Mouse (Mus musculus) thymus, adult 2 months (tissue): ENCODE results near the gene Ociad1. TPM values are rescaled to one million over a fixed set of nuclear protein-coding genes. Genes with fewer than 3 reads are reported as not detected.
"Not testable (repeated sequence)": the region's sequence is repeated elsewhere in the genome, so short reads cannot be mapped to it uniquely, and the experiment has no call there.

Source experiments
- DNase-seq: peaks from one replicate; pipeline ENCODE4 v3.0.0; 2021
- H3K27ac ChIP-seq: fragments of 200-500 bp; 2 replicates; pipeline ENCODE4 v1.5.1; 2012; ENCODE audit warnings: low read length, control low read depth; ENCODE audit not compliant: control insufficient read depth, insufficient read depth
- H3K27me3 ChIP-seq: fragments of 200-500 bp; 2 replicates; pipeline ENCODE4 v1.6.1; 2012; ENCODE audit warnings: mild to moderate bottlenecking, low read length, moderate library complexity, mixed read lengths; ENCODE audit not compliant: control insufficient read depth, insufficient read depth
- H3K36me3 ChIP-seq: fragments of 200-500 bp; 2 replicates; pipeline ENCODE4 v1.6.1; 2012; ENCODE audit warnings: mild to moderate bottlenecking, low read length, moderate library complexity; ENCODE audit not compliant: control insufficient read depth, insufficient read depth
- H3K4me1 ChIP-seq: fragments of 200-500 bp; replicated peaks from 2 replicates; pipeline ENCODE4 v1.6.1; 2012; ENCODE audit warnings: low read length; ENCODE audit not compliant: control insufficient read depth, insufficient read depth
- H3K4me3 ChIP-seq: fragments of 200-500 bp; 2 replicates; pipeline ENCODE4 v1.5.1; 2012; ENCODE audit warnings: mild to moderate bottlenecking, low read length, control low read depth, moderate library complexity; ENCODE audit not compliant: control insufficient read depth, insufficient read depth
- CTCF ChIP-seq: fragments of 200-500 bp; IDR thresholded peaks from 2 replicates; pipeline ENCODE4 v1.5.1; 2012; ENCODE audit warnings: mild to moderate bottlenecking, control low read depth, low read length, moderate library complexity, borderline replicate concordance; ENCODE audit not compliant: control insufficient read depth, poor library complexity, insufficient read depth; ENCODE audit errors: extremely low read depth
- POLR2A ChIP-seq: fragments of 200-500 bp; IDR thresholded peaks from 2 replicates; pipeline ENCODE4 v1.6.1; 2012; ENCODE audit warnings: mild to moderate bottlenecking, low read length, control low read depth, moderate library complexity; ENCODE audit not compliant: control insufficient read depth, poor library complexity, insufficient read depth; ENCODE audit errors: extremely low read depth
- WGBS: fragments of 180-500 bp; shearing (Covaris S2); methylation state at CpG from one replicate; pipeline ENCODE4 v1.1.7; 2018; 5-methylcytosine and 5-hydroxymethylcytosine counted together
- polyA plus RNA-seq: library from polyadenylated mRNA; depleted of rRNA; stranded (reverse); fragments of >200 nt; gene quantifications from 2 replicates; pipeline ENCODE4 v1.2.3, GENCODE M21; 2012

Gene Ociad1
- polyA plus RNA-seq, 1 experiment: 73.3 TPM

DNA sequence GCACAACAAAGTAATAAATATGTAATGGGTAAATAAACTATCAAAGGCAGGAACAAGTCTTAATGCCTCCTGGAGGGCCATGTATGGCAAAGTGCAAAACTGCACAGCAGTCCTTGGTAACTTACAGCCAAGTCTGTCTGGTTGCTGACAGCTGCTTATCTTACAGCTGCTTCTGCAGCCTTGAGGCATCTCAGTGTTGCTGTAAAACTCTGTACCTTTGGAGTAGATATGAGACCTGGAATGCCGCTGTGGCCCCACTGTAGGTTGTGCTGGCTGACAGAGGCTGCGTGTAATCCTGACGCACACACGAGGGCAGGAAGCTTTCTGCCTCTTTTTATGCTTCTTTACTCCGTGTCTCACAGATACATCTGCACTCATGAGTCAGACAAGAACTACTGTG, 18.9 kb downstream of the Ociad1 start:
- WGBS: 96% methylated on average over 5 of the region's 5 CpGs
- no peak for DNase-seq
- no peak for TF ChIP-seq POLR2A
- no peak for TF ChIP-seq CTCF
- Histone ChIP-seq H3K27me3 (no peaks in the 10 kb centered on the region), H3K4me1 (no peaks in the 10 kb centered on the region), H3K27ac (no peak overlapping the region), H3K4me3 (no peak overlapping the region), H3K36me3 (peaks cover 96% of the 10 kb centered on the region)

DNA sequence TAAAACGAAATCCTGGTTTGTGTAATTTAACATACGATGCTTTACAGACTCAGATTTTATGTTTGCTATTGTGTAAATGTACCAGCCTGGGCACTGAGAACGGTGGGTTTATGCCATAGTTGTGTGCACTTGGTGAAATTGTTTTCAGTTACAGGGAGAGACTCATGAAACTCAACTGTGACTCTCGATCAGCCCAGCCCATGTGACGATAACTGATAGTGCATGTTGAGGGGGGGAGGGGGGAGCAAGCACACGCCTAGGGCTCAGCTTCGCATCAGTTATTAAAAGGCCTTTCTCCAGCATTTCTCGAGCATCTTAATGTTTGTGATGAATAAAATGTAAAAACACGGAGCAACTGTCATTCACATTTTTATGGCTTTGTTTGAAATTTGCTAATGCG, 21.0 kb downstream of the Ociad1 start:
- H3K27ac ChIP-seq: no peak overlapping the region
- no peak for TF ChIP-seq CTCF
- no peak for TF ChIP-seq POLR2A
- no peaks in the 10 kb centered on the region for H3K4me1 ChIP-seq
- WGBS: 97% methylated on average over 10 of the region's 10 CpGs
- DNase-seq: no peak
- no peak overlapping the region for H3K4me3 ChIP-seq
- H3K36me3 ChIP-seq: peaks cover 86% of the 10 kb centered on the region
- no peaks in the 10 kb centered on the region for H3K27me3 ChIP-seq

DNA sequence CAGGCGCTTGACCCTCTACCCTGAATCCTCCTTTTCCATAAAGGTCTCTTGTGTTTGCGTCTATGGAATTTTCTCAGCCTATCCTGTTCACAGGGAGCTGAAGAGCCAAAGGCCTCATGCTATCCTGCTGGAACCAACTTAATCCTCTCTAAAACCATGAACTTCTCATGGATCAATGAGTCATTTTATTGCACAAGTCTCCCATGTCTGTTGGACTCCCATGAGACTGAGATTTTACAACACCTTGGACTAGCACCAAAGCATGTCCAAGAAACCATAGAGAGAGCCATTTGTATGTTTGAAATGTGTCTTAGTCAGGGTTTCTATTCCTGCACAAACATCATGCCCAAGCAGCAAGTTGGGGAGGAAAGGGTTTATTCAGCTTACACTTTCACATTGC, 22.1 kb downstream of the Ociad1 start:
- Histone ChIP-seq H3K27ac (no peak overlapping the region), H3K4me1 (no peaks in the 10 kb centered on the region), H3K4me3 (no peak overlapping the region), H3K27me3 (no peaks in the 10 kb centered on the region), H3K36me3 (peaks cover 77% of the 10 kb centered on the region)
- WGBS: 96% methylated on average over 2 of the region's 2 CpGs
- DNase-seq: no peak
- no peak for TF ChIP-seq CTCF
- no peak for TF ChIP-seq POLR2A

DNA sequence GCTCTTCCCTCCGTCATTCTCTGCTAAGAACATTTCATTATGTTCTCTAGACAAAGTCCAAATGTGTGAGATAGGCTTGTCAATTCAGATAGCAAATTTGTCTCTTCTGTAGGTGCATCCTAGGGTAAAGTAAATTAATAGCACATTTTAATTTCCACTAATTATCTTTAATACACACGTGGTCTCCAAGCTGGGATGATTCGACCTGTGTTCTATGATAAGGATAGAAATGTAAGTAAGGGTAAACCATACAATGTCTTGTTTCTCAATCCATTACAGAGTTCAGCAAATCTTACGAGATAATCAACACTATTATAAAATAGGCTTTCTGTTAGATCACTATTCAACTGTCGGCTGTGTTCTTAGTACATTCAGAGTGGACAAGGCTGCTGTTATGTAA, 26.7 kb downstream of the Ociad1 start:
- Histone ChIP-seq H3K27ac (no peak overlapping the region), H3K36me3 (peaks cover 32% of the 10 kb centered on the region), H3K4me1 (no peaks in the 10 kb centered on the region), H3K4me3 (no peak overlapping the region), H3K27me3 (no peaks in the 10 kb centered on the region)
- TF ChIP-seq CTCF (no peak), POLR2A (no peak)
- no peak for DNase-seq
- WGBS: 94% methylated on average over 5 of the region's 5 CpGs

DNA sequence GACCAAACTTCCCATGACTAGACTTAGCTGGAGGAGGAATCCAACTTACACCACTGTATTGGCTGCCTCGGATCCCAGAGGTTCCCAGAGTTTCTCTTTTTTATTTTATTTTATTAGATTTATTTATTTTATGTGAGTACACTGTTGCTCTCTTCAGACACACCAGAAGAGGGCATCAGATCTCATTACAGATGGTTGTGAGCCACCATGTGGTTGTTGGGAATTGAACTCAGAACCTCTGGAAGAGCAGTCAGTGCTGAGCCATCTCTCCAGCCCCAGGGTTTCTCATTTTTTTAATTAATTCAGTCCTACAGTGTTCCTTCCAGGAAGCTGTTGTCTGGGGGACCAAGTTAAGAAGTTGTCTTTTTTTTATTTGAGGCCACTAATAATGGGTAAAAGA, 30.1 kb downstream of the Ociad1 start:
- H3K27me3 ChIP-seq, DNase-seq: not testable (repeated sequence)
- WGBS: 96% methylated on average over 1 of the region's 1 CpGs

DNA sequence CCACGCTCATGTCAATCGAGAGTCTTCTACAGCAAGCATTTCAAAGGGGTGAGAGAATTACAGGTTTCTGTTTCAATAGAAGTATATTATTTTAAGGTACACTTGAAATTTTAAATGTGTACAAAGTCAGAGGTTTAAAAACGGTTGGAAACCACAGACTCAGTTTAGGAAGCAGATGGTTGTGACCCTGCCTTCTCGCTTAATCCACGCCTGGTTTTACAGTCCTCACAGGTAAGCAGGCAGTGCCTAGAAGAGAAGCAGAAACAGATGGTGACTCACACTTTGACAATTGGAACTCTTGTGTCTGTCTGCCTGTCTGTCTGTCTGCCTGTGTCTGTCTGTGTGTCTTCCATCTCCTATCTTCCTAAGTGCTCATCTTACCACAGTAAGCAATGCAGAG, 31.0 kb downstream of the Ociad1 start:
- no peaks in the 10 kb centered on the region for H3K36me3 ChIP-seq
- no peak for TF ChIP-seq CTCF
- no peak for TF ChIP-seq POLR2A
- no peaks in the 10 kb centered on the region for H3K4me1 ChIP-seq
- 9% methylated on average over 5 of the region's 5 CpGs for WGBS
- no peak for DNase-seq
- no peak overlapping the region for H3K27ac ChIP-seq
- H3K4me3 ChIP-seq: no peak overlapping the region
- H3K27me3 ChIP-seq: no peaks in the 10 kb centered on the region

More for the DNA sequence above, 30.1 kb downstream of the Ociad1 start:
- H3K36me3 ChIP-seq, H3K4me1 ChIP-seq, H3K27ac ChIP-seq, H3K4me3 ChIP-seq: not testable (repeated sequence)

DNA sequence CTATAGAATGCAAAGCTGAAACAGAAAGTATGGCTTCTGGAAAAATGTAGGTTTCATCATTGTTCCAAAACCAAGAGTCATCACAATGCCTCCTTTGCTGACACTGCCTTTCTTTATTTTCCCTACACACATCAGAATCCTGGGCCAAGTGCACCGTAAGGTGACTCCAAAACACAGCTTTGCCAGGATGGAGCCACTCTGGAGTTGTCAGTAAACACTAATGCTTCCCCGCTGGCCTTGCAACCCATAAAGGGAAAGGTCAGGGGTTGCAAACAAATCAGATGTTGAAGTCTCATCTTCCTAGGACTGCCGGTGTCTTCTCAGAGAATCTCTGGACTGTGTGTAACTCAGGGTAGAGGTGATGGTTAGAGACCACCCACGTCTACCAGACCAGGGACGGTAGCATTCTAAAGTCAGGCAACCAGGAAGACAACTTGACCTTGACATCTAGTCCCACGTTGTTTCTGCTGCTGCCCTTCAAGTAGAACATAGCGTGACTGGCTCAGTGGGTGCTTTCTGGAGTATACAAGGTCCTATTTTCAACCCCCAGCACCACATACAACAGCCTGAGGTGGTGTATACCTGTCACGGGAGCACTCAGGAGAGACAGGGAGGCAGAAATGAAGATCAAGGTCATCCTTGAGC, 32.1 kb downstream of the Ociad1 start:
- no peak for DNase-seq
- H3K36me3 ChIP-seq: no peaks in the 10 kb centered on the region
- no peaks in the 10 kb centered on the region for H3K4me1 ChIP-seq
- TF ChIP-seq POLR2A (no peak), CTCF (no peak)
- H3K4me3 ChIP-seq: no peak overlapping the region
- H3K27me3 ChIP-seq: no peaks in the 10 kb centered on the region
- WGBS: 94% methylated on average over 8 of the region's 8 CpGs
- no peak overlapping the region for H3K27ac ChIP-seq
